Mouse (Mus musculus): ENCODE results near the gene Hspb6.

Gene Hspb6

GRCm38 (mm10) chr7:30553021-30553589 lies 1.1 kb downstream of the Hspb6 start:
- DNase-seq (ENCODE audit: low read depth, low spot score): peak; percentile 60

- no peak for DNase-seq (ENCODE audit: low read depth, low spot score)
Observed at GRCm38 (mm10) chr7:30553810-30554584, 2.0 kb downstream of the Hspb6 start.

GRCm38 (mm10) chr7:30556894-30557536 lies 5.0 kb downstream of the Hspb6 start:
- no peak for DNase-seq (ENCODE audit: low read depth, low spot score)

- DNase-seq (ENCODE audit: low read depth, low spot score): no peak
Observed at GRCm38 (mm10) chr7:30557901-30558514, 6.0 kb downstream of the Hspb6 start.

GRCm38 (mm10) chr7:30558656-30559442 lies 6.9 kb downstream of the Hspb6 start:
- DNase-seq (ENCODE audit: low read depth, low spot score): no peak

- peak; percentile 96 for DNase-seq (ENCODE audit: low read depth, low spot score)
Observed at GRCm38 (mm10) chr7:30559443-30559954, 7.5 kb downstream of the Hspb6 start, which contains the start of gene Lin37. Gene Lin37 (minus strand): TSS chr7:30559838.

- DNase-seq (ENCODE audit: low read depth, low spot score): no peak
Observed at GRCm38 (mm10) chr7:30560296-30560695, 8.3 kb downstream of the Hspb6 start.

- no peak for DNase-seq (ENCODE audit: low read depth, low spot score)
Observed at GRCm38 (mm10) chr7:30562526-30563116, 10.6 kb downstream of the Hspb6 start.

- DNase-seq (ENCODE audit: low read depth, low spot score): peak; percentile 98
Observed at GRCm38 (mm10) chr7:30563117-30563905, 11.3 kb downstream of the Hspb6 start, which contains the start of the genes U2af1l4, Gm49396 and Psenen. Gene U2af1l4 (plus strand): TSS chr7:30563301. Gene Gm49396 (plus strand): TSS chr7:30563344. Gene Psenen (minus strand): TSS chr7:30563627.

GRCm38 (mm10) chr7:30563906-30564280 lies 11.9 kb downstream of the Hspb6 start:
- DNase-seq (ENCODE audit: low read depth, low spot score): no peak

- DNase-seq (ENCODE audit: low read depth, low spot score): no peak
Observed at GRCm38 (mm10) chr7:30564970-30565571, 13.1 kb downstream of the Hspb6 start, which contains the start of gene Igflr1. Gene Igflr1 (plus strand): TSS chr7:30565427.

GRCm38 (mm10) chr7:30566033-30566432 lies 14.1 kb downstream of the Hspb6 start:
- DNase-seq (ENCODE audit: low read depth, low spot score): no peak

GRCm38 (mm10) chr7:30567555-30567954 lies 15.6 kb downstream of the Hspb6 start:
- no peak for DNase-seq (ENCODE audit: low read depth, low spot score)

- no peak for DNase-seq (ENCODE audit: low read depth, low spot score)
Observed at GRCm38 (mm10) chr7:30572389-30572788, 20.4 kb downstream of the Hspb6 start.

GRCm38 (mm10) chr7:30572969-30573368 lies 21.0 kb downstream of the Hspb6 start:
- no peak for DNase-seq (ENCODE audit: low read depth, low spot score)

GRCm38 (mm10) chr7:30579950-30580349 lies 28.0 kb downstream of the Hspb6 start:
- no peak for DNase-seq (ENCODE audit: low read depth, low spot score)

- DNase-seq (ENCODE audit: low read depth, low spot score): no peak
Observed at GRCm38 (mm10) chr7:30581547-30581946, 29.6 kb downstream of the Hspb6 start.

GRCm38 (mm10) chr7:30584339-30584738 lies 32.4 kb downstream of the Hspb6 start:
- DNase-seq (ENCODE audit: low read depth, low spot score): no peak

- DNase-seq (ENCODE audit: low read depth, low spot score): no peak
Observed at GRCm38 (mm10) chr7:30585170-30585569, 33.2 kb downstream of the Hspb6 start.
